Mouse (Mus musculus) hindbrain, embryonic 14.5 days (tissue): Measurements from ENCODE around the gene Rgl1. TPM values are rescaled to one million over a fixed set of nuclear protein-coding genes. Genes with fewer than 3 reads are reported as not detected.

ENCODE experiments used
- ATAC-seq: fragments of 200-750 bp; cut with Nextera tagmentation; 2 replicates; pipeline ENCODE4 v1.8.0; 2017; ENCODE audit warnings: moderate number of reproducible peaks, mild to moderate bottlenecking, moderate TSS enrichment, moderate library complexity; ENCODE audit not compliant: low FRiP score
- DNase-seq: peaks from one replicate; pipeline ENCODE4 v3.0.0-alpha.2; 2015; ENCODE audit warnings: low spot score
- H3K27ac ChIP-seq: fragments of 300-500 bp; sonication (generic); 2 replicates; pipeline ENCODE4 v1.5.1; 2014; ENCODE audit warnings: mild to moderate bottlenecking, moderate library complexity
- H3K27me3 ChIP-seq: fragments of 300-500 bp; sonication (generic); 2 replicates; pipeline ENCODE4 v1.6.1; 2014; ENCODE audit warnings: mild to moderate bottlenecking, low read length, mixed read lengths; ENCODE audit not compliant: control insufficient read depth, insufficient read depth
- H3K36me3 ChIP-seq: fragments of 300-500 bp; sonication (generic); replicated peaks from 2 replicates; pipeline ENCODE4 v1.6.1; 2014; ENCODE audit not compliant: control insufficient read depth, insufficient read depth
- H3K4me1 ChIP-seq: fragments of 300-500 bp; sonication (generic); replicated peaks from 2 replicates; pipeline ENCODE4 v1.6.1; 2014; ENCODE audit warnings: antibody characterized with exemption, low read length, mixed read lengths; ENCODE audit not compliant: control insufficient read depth, insufficient read depth
- H3K4me2 ChIP-seq: fragments of 300-500 bp; sonication (generic); replicated peaks from 2 replicates; pipeline ENCODE4 v1.6.1; 2014; ENCODE audit warnings: mild to moderate bottlenecking, moderate library complexity
- H3K4me3 ChIP-seq: fragments of 300-500 bp; sonication (generic); replicated peaks from 2 replicates; pipeline ENCODE4 v1.5.1; 2014; ENCODE audit warnings: mild to moderate bottlenecking, low read length
- H3K9ac ChIP-seq: fragments of 300-500 bp; sonication (generic); 2 replicates; pipeline ENCODE4 v1.6.1; 2014
- H3K9me3 ChIP-seq: fragments of 300-500 bp; sonication (generic); 2 replicates; pipeline ENCODE4 v1.6.1; 2016; ENCODE audit warnings: low read length; ENCODE audit not compliant: control insufficient read depth
- WGBS: fragments of 180-500 bp; shearing (Covaris S2); extraction: QIAGEN DNeasy Blood & Tissue Kit; methylation state at CpG from one replicate; pipeline ENCODE4 v1.1.7; 2014; 5-methylcytosine and 5-hydroxymethylcytosine counted together
- polyA plus RNA-seq: library from polyadenylated mRNA; unstranded; fragments of >200 nt; fragmentation: Nextera tagmentation; extraction: Ambion mirVana; gene quantifications from 2 replicates; pipeline ENCODE4 v1.2.1, GENCODE M21; 2014

Rgl1 gene
- polyA plus RNA-seq, 1 experiment from 2014 or later, result 20.9 TPM

GRCm38 (mm10) chr1:152687099-152687730, 78.9 kb downstream of the Rgl1 start:
- DNase-seq (no peak), ATAC-seq (no peak)
- 26% methylated on average over 6 of the region's 6 CpGs for WGBS
- Histone ChIP-seq H3K4me3 (no peak overlapping the region), H3K4me2 (no peak overlapping the region), H3K9ac (no peak overlapping the region), H3K27me3 (no peaks in the 10 kb centered on the region), H3K4me1 (peaks cover 20% of the 10 kb centered on the region), H3K36me3 (no peaks in the 10 kb centered on the region), H3K9me3 (no peaks in the 10 kb centered on the region), H3K27ac (no peak overlapping the region)

- ATAC-seq (no peak), DNase-seq (no peak)
- Histone ChIP-seq H3K27ac (no peak overlapping the region), H3K4me3 (no peak overlapping the region), H3K9ac (no peak overlapping the region), H3K36me3 (no peaks in the 10 kb centered on the region), H3K27me3 (no peaks in the 10 kb centered on the region), H3K9me3 (no peaks in the 10 kb centered on the region), H3K4me1 (peaks cover 32% of the 10 kb centered on the region), H3K4me2 (no peak overlapping the region)
- 76% methylated on average over 3 of the region's 3 CpGs for WGBS
Measured at GRCm38 (mm10) chr1:152685531-152685930, 80.6 kb downstream of the Rgl1 start.

GRCm38 (mm10) chr1:152682368-152683194, 83.6 kb downstream of the Rgl1 start:
- Histone ChIP-seq H3K4me2 (no peak overlapping the region), H3K4me1 (peaks cover 21% of the 10 kb centered on the region), H3K9me3 (no peaks in the 10 kb centered on the region), H3K4me3 (no peak overlapping the region), H3K27ac (no peak overlapping the region), H3K36me3 (no peaks in the 10 kb centered on the region), H3K9ac (no peak overlapping the region), H3K27me3 (no peaks in the 10 kb centered on the region)
- WGBS, result 66% methylated on average over 11 of the region's 11 CpGs
- DNase-seq, result no peak
- ATAC-seq, result 0 out of 2 replicates have a peak, but pooled peaks have one; percentile 24

GRCm38 (mm10) chr1:152681676-152682367, 84.3 kb downstream of the Rgl1 start:
- H3K4me3 ChIP-seq, result no peak overlapping the region
- H3K4me1 ChIP-seq, result 0 out of 2 replicates have a peak, but pooled peaks cover 16% of the 10 kb centered on the region
- ATAC-seq (no peak), DNase-seq (no peak)
- H3K9ac ChIP-seq, result no peak overlapping the region
- H3K4me2 ChIP-seq, result no peak overlapping the region
- H3K36me3 ChIP-seq, result no peaks in the 10 kb centered on the region
- no peaks in the 10 kb centered on the region for H3K9me3 ChIP-seq
- H3K27ac ChIP-seq, result no peak overlapping the region
- 71% methylated on average over 6 of the region's 6 CpGs for WGBS
- H3K27me3 ChIP-seq, result no peaks in the 10 kb centered on the region

- no peaks in the 10 kb centered on the region for H3K36me3 ChIP-seq
- H3K4me2 ChIP-seq, result no peak overlapping the region
- H3K9ac ChIP-seq, result no peak overlapping the region
- ATAC-seq (no peak), DNase-seq (no peak)
- 63% methylated on average over 8 of the region's 8 CpGs for WGBS
- no peak overlapping the region for H3K27ac ChIP-seq
- no peak overlapping the region for H3K4me3 ChIP-seq
- H3K9me3 ChIP-seq, result no peaks in the 10 kb centered on the region
- H3K27me3 ChIP-seq, result no peaks in the 10 kb centered on the region
- H3K4me1 ChIP-seq, result 0 out of 2 replicates have a peak, but pooled peaks cover 16% of the 10 kb centered on the region
Measured at GRCm38 (mm10) chr1:152681116-152681515, 85.0 kb downstream of the Rgl1 start.

- 0 out of 2 replicates have a peak, but pooled peaks cover 16% of the 10 kb centered on the region for H3K4me1 ChIP-seq
- 47% methylated on average over 5 of the region's 5 CpGs for WGBS
- H3K27me3 ChIP-seq, result no peaks in the 10 kb centered on the region
- H3K27ac ChIP-seq, result no peak overlapping the region
- no peak overlapping the region for H3K9ac ChIP-seq
- ATAC-seq (no peak), DNase-seq (no peak)
- no peaks in the 10 kb centered on the region for H3K36me3 ChIP-seq
- H3K4me3 ChIP-seq, result no peak overlapping the region
- H3K4me2 ChIP-seq, result no peak overlapping the region
- no peaks in the 10 kb centered on the region for H3K9me3 ChIP-seq
Measured at GRCm38 (mm10) chr1:152678451-152678850, 87.7 kb downstream of the Rgl1 start.

GRCm38 (mm10) chr1:152677482-152678211, 88.5 kb downstream of the Rgl1 start:
- Histone ChIP-seq H3K9me3 (no peaks in the 10 kb centered on the region), H3K4me1 (0 out of 2 replicates have a peak, but pooled peaks cover 16% of the 10 kb centered on the region), H3K27me3 (no peaks in the 10 kb centered on the region), H3K4me2 (no peak overlapping the region), H3K36me3 (no peaks in the 10 kb centered on the region), H3K27ac (no peak overlapping the region), H3K4me3 (no peak overlapping the region), H3K9ac (no peak overlapping the region)
- 74% methylated on average over 12 of the region's 12 CpGs for WGBS
- DNase-seq, result no peak
- no peak for ATAC-seq

GRCm38 (mm10) chr1:152669446-152670180, 96.5 kb downstream of the Rgl1 start:
- Histone ChIP-seq H3K4me1 (no peaks in the 10 kb centered on the region), H3K36me3 (no peaks in the 10 kb centered on the region), H3K4me2 (no peak overlapping the region), H3K9ac (no peak overlapping the region), H3K9me3 (no peaks in the 10 kb centered on the region), H3K27me3 (no peaks in the 10 kb centered on the region), H3K27ac (no peak overlapping the region), H3K4me3 (no peak overlapping the region)
- no peak for ATAC-seq
- DNase-seq, result no peak
- WGBS, result 41% methylated on average over 8 of the region's 8 CpGs
